Mouse (Mus musculus): Measurements from ENCODE around the gene Gm16181. TPM values are rescaled to one million over a fixed set of nuclear protein-coding genes. Genes with fewer than 3 reads are reported as not detected.

The Gm16181 gene
- total RNA-seq, 2 experiments from 2014 or later, result not detected

DNA sequence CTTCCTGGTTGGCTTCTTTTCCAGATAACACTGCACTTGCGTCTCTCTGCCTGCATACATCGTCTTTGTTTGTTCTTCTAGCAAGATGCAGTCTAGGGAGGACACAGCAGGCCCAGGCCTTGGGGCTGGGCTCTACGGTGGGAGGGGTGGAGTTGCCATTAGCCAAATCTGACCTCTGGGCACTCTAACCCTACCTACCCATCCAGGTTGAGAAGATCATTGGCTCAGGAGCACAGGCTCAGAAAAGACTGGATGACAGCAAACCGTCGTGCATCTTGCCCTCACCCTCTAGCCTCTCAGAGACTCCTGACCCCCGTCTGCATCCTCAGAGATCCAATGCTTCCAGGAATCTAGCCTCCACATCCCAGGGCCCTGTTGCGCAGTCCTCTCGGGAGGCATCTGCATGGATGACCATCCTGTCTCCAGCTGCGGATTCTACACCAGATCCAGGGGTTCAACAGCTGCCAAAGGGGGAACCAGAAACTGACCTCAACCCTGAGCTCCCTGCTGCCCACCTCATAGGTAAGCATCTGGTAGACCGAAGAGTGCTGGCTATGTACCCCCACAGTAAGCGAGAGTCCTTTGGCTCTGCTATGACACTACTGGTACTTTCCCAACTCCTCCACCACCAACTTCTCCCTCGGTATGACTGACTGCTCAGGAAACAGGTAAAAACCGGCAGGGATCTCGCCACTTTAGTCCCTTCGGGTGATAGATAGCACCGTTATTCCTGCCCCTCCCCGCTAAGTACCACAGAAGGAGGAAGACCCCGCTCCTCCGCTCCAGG, 25.6 kb upstream of the Gm16181 start:
- no peak for DNase-seq (ENCODE audit: low spot score in 2 of 2)
- intact Hi-C loops (cut with DNase I), result loop anchor here (5.0 kb wide), 1 partner anchor 37 kb away; the partner anchor contains the start of gene Atp6v1g2

GRCm38 (mm10) chr17:35195631-35196320, 24.9 kb upstream of the Gm16181 start:
- DNase-seq (ENCODE audit: low spot score in 2 of 2), result peak; percentile 79 to 85
- intact Hi-C loops (cut with DNase I), result loop anchor here (5.0 kb wide), 1 partner anchor 37 kb away; the partner anchor contains the start of gene Atp6v1g2

- no peak for DNase-seq (ENCODE audit: low spot score in 2 of 2)
- intact Hi-C loops (cut with DNase I), result loop anchor here (5.0 kb wide), 1 partner anchor 36 kb away; the partner anchor contains the start of gene Atp6v1g2
Observed at GRCm38 (mm10) chr17:35196321-35196641, 24.4 kb upstream of the Gm16181 start.

GRCm38 (mm10) chr17:35197126-35197525, 23.5 kb upstream of the Gm16181 start:
- no peak for DNase-seq (ENCODE audit: low spot score in 2 of 2)
- intact Hi-C loops (cut with DNase I), result loop anchor here (5.0 kb wide), 1 partner anchor 35 kb away; the partner anchor contains the start of gene Atp6v1g2

- intact Hi-C loops (cut with DNase I), result loop anchor here (5.0 kb wide), 1 partner anchor 34 kb away; the partner anchor contains the start of gene Atp6v1g2
- no peak for DNase-seq (ENCODE audit: low spot score in 2 of 2)
Observed at GRCm38 (mm10) chr17:35198029-35198428, 22.6 kb upstream of the Gm16181 start.

DNA sequence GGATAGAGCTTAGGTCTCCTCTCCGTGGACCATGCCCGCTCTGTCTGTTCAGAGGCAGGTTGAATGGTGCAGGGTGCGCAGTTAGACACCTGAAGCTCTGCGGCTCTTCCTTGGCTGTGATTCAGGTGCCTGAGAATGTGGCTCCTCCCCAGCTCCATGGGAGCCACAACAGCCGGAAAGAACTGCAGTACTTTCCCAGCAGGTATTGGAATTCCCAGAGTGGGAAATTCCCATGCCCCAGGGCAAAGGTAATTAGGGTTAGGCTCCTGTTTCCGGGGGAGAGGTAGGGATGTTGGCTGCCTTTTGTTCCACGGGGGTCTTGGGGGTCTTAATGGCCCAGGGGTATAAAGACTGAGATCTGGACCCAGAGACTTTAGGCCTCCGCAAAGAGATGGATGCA, 21.7 kb upstream of the Gm16181 start:
- intact Hi-C loops (cut with DNase I), result loop anchor here (5.0 kb wide), 1 partner anchor 33 kb away; the partner anchor contains the start of gene Atp6v1g2
- DNase-seq (ENCODE audit: low spot score in 2 of 2), result no peak

- intact Hi-C loops (cut with DNase I), result no loop called here
- no peak for DNase-seq (ENCODE audit: low spot score in 2 of 2)
Observed at GRCm38 (mm10) chr17:35200398-35200797, 20.2 kb upstream of the Gm16181 start.

DNA sequence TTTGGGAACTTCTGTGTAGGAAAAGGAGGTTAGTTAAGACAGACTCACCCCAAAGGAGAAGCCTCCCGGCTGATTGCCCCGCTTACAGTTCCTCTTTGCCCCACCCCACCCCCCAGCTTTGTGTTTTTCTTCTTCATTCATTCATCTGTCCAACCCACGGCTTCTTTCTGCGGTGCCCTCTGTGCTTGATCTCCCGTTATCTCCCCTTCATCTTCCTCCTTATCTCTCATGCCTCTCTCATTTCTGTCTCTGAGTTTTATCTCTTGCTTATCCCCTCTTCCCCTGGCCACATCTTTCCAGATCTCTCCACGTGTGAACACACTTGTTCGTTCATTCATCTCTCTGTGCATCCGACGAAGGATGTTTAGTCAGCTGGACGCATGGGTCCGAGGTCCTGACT, 19.5 kb upstream of the Gm16181 start:
- intact Hi-C loops (cut with DNase I), result no loop called here
- no peak for DNase-seq (ENCODE audit: low spot score in 2 of 2)

- DNase-seq (ENCODE audit: low spot score in 2 of 2), result peak in 1 of 2 experiments; percentile 11
- intact Hi-C loops (cut with DNase I), result no loop called here
Observed at GRCm38 (mm10) chr17:35201787-35202186, 18.8 kb upstream of the Gm16181 start, which contains the start of gene Tnf. TSS of gene Tnf (minus strand) at chr17:35202007.

DNA sequence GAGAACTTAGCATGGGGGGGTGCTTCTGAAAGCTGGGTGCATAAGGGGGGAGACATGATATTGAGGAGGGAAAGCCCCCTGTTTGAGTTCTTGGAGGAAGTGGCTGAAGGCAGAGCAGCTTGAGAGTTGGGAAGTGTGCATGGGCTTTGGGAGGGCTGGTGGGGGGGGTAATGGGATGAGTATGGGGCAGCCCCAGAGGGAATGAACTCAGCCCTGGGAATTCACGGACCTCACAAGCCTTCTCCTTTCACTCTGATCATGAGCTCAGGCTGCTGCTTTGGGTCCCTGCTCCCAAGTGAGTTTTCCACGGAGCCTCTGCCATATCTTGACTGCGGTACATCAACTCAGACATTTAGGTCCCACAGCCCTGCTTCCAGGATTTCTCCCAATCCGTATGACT, 18.2 kb upstream of the Gm16181 start:
- intact Hi-C loops (cut with DNase I), result no loop called here
- DNase-seq (ENCODE audit: low spot score in 2 of 2), result no peak

GRCm38 (mm10) chr17:35204494-35205379, 15.9 kb upstream of the Gm16181 start, which contains the start of gene Lta:
TSS of gene Lta (minus strand) at chr17:35205351.
- intact Hi-C loops (cut with DNase I), result no loop called here
- DNase-seq (ENCODE audit: low spot score in 2 of 2), result no peak

DNA sequence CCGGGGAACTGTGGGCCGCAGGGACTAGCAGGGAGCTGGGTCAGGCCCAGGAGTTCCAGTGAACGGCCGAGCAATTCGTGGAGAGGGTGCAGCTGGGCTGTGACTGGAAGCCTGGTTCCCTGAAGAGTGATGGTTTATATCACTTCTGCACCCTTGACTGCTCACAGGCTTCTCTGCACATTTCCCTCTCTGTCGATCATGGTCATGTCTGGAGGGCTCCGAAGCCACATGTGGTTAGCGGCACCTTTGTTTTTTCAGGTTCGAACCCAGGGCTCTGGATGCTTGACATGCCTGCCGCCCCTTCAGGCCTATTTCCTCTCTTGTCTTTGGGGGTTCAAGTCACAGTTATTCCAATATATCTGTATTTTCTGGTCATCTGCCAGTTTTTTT, 15.3 kb upstream of the Gm16181 start:
- no peak for DNase-seq (ENCODE audit: low spot score in 2 of 2)
- intact Hi-C loops (cut with DNase I), result no loop called here

- intact Hi-C loops (cut with DNase I), result no loop called here
- no peak for DNase-seq (ENCODE audit: low spot score in 2 of 2)
Observed at GRCm38 (mm10) chr17:35209785-35210535, 10.7 kb upstream of the Gm16181 start.

DNA sequence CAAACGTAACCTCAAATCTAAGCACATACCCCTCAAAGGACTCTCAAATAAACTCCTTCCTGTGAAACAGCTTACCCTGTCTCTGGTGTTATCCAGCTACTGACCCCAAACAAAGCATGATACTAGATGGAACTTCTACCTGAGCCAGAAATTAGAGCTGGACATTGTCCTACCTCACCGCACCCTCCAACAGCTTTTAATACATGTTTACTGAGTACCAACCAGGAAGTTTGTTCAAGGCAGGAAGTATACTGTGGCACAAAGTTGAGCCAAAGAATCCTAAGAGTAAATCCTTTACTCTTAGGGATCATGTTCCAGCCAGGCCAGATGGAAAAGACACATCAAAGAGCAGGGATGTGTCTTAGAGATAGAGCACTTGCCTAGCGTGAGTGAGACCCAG, 10.0 kb upstream of the Gm16181 start:
- intact Hi-C loops (cut with DNase I), result no loop called here
- DNase-seq (ENCODE audit: low spot score in 2 of 2), result no peak

DNA sequence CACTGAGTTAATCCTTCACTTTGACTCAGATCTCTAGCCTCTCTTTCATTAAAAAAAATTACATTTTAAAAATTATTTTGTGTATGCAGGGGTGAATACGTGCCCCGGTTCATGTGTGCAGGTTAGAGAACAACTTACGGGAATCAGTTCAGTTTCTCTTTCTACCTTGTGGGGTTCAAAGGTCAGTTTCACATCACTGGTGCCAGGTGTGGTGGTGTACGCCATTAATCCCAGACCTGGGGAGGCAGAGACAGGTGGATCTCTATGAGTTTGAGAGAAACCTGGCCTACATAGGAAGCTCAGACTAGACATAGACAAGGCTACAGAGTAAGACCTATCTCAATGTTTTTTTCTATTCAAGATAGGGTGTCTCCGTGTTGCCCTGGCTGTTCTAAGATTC, 7.6 kb upstream of the Gm16181 start:
- DNase-seq (ENCODE audit: low spot score in 2 of 2), result no peak
- intact Hi-C loops (cut with DNase I), result no loop called here

DNA sequence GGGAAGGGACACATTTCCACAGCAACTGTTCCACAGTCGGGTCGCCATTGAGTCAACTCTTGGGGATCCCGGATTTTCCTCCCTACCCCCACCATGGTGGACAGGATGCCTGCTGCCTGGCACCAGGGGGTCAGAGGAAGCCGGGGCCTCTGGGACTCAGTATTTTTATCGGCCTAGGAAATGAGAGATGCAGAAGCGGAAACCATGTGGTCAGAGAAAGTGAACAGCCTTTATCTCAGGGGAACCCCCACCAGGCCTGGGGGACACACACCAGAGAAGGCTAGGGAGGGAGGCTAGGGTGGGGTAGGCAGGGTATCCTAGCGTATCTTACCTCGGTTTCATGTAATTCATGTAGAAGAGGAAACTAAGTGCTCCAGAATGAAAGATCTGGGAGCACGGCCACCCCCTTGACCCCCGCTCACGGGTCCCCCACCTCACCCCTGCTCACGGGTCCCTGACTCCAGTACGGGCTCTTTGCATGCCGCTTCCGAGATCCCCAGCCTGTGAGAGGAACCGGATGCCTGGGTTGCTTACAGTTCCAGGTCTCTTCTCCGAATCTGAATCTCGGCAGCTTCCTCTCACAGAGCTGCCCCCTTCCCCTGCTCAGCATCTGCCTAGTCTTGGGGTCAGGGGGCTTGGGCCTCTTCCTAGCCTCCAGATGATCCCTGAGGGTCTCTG, 2.0 kb upstream of the Gm16181 start:
- no peak for DNase-seq (ENCODE audit: low spot score in 2 of 2)

DNA sequence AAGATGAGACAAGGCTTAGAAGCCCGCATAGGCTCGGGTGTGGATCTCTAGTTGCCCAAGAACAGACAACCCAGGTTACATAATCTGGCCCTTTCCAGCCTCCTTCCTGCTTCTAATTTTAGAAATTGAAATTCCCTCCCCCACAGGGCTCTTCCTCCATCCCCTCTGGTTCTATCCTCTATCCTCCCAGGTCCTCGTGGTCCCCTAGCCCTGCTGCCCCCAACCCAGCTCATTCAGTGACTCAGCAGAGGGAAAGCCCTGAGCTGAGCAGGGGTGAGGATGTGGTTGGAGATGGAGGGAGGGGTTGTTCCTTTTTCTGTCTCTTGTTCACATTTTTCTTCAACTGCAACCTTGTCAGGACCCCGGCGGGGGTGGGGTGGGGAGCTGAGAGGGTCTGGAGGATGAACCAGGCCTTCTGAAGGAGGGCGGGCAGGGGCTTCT, 1.0 kb upstream of the Gm16181 start:
- peak in 1 of 2 experiments; percentile 17 for DNase-seq (ENCODE audit: low spot score in 2 of 2)
- intact Hi-C loops (cut with DNase I), result no loop called here

More for the DNA sequence above, 2.0 kb upstream of the Gm16181 start:
- intact Hi-C loops (cut with DNase I), result no loop called here

- no peak for DNase-seq (ENCODE audit: low spot score in 2 of 2)
- intact Hi-C loops (cut with DNase I), result no loop called here
Observed at GRCm38 (mm10) chr17:35222299-35222698, 1.7 kb downstream of the Gm16181 start.

Measured in left cerebral cortex, postnatal 36 days (tissue).